Mouse (Mus musculus): ENCODE results near the gene Kat2b.
A peak's percentile ranks its signal among the peaks of the same experiment; 100 is the strongest.
"Not testable (repeated sequence)": the region's sequence is repeated elsewhere in the genome, so short reads cannot be mapped to it uniquely, and the experiment has no call there.

Kat2b gene

GRCm38 (mm10) chr17:53664267-53664666 is 97.6 kb downstream of the Kat2b start:
- DNase-seq: no peak

GRCm38 (mm10) chr17:53664703-53665382 is 98.2 kb downstream of the Kat2b start:
- DNase-seq: no peak

GRCm38 (mm10) chr17:53670453-53670852 is 103.8 kb downstream of the Kat2b start:
- no peak for DNase-seq

- peak; percentile 13 to 38 for DNase-seq
These were observed 112.1 kb downstream of the Kat2b start for GRCm38 (mm10) chr17:53678716-53679115.

- DNase-seq: no peak
These were observed 121.7 kb downstream of the Kat2b start for GRCm38 (mm10) chr17:53688321-53688720.

DNA sequence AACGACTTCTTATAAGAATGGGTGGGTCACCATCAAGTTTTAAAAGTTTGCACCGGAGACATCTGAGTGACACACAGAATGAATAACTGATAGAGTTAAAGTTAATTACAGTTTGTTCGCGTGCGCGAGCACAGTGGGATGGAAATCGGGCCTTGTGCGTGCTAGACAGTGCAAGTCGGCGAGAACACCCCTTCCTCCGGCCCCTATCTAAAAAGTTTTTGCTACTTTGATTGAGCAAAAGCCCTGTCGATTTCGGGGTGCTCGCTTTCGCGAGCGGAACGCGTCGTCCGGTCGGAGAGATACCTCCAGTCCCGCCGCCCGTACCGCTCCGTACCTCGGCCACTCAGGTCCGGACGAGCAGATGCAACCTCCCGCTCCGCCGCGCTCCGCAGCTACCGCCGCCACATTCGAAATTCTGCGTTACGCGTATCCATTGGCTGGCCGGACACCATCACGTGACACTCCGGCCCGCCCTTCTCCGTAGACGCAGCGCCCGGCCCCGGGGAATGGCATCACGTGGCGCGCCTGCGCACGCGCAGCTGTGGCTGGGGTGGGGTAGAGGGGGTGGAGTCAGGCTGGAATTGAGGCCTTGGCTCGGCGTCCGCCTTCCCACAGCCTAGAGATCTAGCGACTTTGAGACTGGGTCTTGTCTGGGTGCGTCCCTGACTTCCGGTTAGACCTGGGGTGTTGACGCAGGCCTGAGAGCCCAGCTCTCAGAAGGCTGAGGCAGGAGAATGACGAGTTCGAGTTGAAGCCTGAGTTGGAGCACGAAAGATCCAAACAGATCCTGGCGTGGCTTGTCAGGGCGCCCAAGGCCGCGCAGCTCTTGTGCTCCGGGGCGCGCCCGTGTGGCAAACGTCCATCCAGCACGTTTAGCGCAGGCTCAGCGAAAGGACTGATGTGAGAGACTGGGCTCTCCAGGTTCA is 122.5 kb downstream of the Kat2b start, which contains the start of gene Sgo1:
Gene Sgo1, minus strand, starts transcription at position 457 of the 926 bp plus-strand sequence.
- DNase-seq: peak; percentile 96 to 98

- no peak for DNase-seq
These were observed 123.3 kb downstream of the Kat2b start for GRCm38 (mm10) chr17:53689946-53690345.

GRCm38 (mm10) chr17:53694039-53694438 is 127.4 kb downstream of the Kat2b start:
- peak; percentile 30 to 54 for DNase-seq

DNA sequence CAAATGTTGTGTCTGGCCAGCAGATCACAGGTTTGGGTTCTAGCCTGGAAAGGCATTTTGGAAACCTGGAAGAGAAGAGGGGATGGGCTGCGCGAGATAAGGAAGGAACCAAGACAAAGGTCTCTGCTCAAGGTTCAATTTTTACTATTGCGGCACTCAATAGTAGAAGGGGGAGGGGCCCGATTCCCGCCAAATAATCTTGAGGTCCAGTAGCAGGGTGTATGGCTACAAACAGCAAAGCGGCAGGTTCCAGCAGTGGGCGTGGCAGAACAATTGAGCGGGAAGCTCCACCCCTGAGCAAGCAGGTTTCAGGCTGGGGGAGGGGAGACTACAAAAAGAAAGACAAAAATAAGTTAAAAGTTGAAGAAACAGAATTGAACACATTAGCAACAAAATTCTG is 130.9 kb downstream of the Kat2b start:
- DNase-seq: not testable (repeated sequence)

DNA sequence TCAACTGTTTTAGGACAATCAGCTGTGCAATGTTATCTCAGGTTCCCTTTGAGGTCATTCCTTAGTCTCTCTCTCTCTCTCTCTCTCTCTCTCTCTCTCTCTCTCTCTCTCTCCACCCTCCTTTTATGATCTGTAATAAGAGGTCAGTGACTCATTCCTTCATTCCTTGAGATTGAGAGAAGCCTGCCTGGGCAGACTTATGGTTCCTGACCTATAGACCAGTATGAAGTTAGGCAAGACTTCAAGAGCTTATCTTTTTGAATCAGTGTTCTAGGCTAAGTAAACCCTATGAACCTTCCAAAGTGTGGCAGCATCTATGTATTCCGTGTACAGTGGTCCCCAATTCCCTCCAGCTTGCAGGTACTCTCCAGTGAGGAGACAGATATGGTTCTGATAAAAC is 147.8 kb downstream of the Kat2b start:
- no peak for DNase-seq

DNA sequence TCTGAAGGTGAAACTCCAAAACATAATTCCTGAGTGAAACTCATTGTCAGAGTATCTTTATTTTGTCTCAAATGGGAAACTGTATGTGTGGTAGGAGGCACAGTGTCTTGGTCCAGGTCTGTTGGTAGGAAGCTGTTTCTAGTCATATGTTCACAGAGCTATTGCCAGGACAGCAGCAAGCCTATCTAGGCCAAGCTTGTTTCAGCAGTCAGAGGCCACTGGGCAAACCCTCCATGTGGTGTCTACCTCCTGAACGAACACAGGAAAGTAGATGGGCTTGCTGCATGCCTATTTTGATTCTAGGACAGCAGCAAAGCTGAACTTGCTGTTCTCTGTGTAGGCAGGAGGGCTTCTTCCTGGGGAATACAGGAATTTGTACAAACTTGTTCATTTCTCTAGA is 148.5 kb downstream of the Kat2b start:
- not testable (repeated sequence) for DNase-seq

DNA sequence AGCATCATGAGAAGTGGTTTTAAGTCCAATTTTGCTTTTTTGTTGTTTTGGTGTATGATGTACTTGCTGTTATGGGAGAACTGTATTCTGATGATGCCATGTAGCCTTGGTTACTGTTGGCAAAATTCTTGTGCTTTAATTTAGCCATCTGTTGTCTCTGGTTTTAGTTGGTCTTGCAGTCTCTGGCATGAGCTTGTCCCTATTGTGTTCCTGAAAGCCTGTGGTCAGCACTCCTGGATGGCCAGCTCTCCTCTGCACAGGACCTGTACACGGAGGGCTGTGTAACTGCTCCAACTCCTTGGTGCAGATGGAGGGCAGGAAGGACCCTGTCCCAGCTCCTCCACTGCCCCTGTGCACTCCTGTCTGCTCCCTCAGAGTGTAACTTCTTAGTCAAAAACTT is 151.8 kb downstream of the Kat2b start:
- DNase-seq: no peak

DNA sequence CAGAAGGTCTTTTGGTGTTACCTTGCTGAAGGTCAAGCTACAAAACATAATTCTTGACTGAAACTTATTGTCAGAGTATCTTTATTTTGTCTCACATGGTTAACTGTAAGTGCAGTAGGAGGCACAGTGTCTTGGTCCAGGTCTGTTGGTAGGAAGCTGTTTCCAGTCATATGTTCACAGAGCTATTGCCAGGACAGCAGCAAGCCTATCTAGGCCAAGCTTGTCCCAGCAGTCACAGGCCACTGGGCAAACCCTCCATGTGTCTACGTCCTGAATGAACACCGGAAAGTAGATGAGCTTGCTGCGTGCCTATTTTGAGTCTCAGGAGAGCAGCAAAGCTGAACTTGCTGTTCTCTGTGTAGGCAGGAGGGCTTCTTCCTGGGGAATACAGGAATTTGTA is 152.3 kb downstream of the Kat2b start:
- DNase-seq: not testable (repeated sequence)

All from kidney, postnatal 4 days (tissue).